Comparison of ENCODE assay signal across 9 mouse cellular contexts in genomic region chr2:113430852-113431251, GRCm38 (mm10).
DNase-seq lines count a peak whose midpoint lies in the region; ATAC-seq and TF ChIP-seq lines count a peak whose summit lies in the region.
"Had no signal": no experiment of that assay in that cellular context is flagged by ENCODE, and none has a peak within 500 bp of the region (broad histone marks: within the 10 kb centered on the region; RNA-seq: fewer than 3 reads in every experiment).

No protein-coding gene starts in this region.

- H3K4me1 ChIP-seq in MEL (ENCODE audit: control insufficient read depth in 1 of 2, insufficient read depth in 2 of 2, low read length in 2 of 2) = no peaks in the 10 kb centered on the region
- peaks cover 9% of the 10 kb centered on the region; the same call in 1 of the 2 replicates for H3K4me1 ChIP-seq in embryonic facial prominence, embryonic 15.5 days

- no peak overlapping the region for H3K27ac ChIP-seq in MEL (ENCODE audit: control insufficient read depth, low read depth, low read length)
- no peak overlapping the region for H3K27ac ChIP-seq in embryonic facial prominence, embryonic 15.5 days (replicated peaks)
- H3K27ac ChIP-seq: heart, embryonic 13.5 days had no signal

- TF ChIP-seq EP300 in MEL (IDR thresholded peaks at IDR 0.05; ENCODE audit: low read depth in 1 of 2, low read length in 2 of 2) = no peak

- WGBS in embryonic facial prominence, embryonic 15.5 days = 0% methylated on average over 1 of the region's 1 CpGs
- WGBS in large intestine, adult 2 months = 0% methylated on average over 1 of the region's 1 CpGs

- ATAC-seq in embryonic facial prominence, embryonic 15.5 days (ENCODE audit: insufficient number of reproducible peaks, low FRiP score, low TSS enrichment, low read depth) = 0 out of 2 replicates have a peak, but pooled peaks have one; percentile 36
- peak; percentile 64 to 80; a peak in 2 of 4 replicates for ATAC-seq in hematopoietic stem cell, adult 5-6 weeks (replicated peaks in 1 of 2; ENCODE audit: insufficient read depth in 1 of 2, low FRiP score in 2 of 2, low TSS enrichment in 1 of 2, low read depth in 1 of 2, poor library complexity in 2 of 2, severe bottlenecking in 2 of 2)
- no peak for ATAC-seq in erythroid progenitor cell, adult 5-6 weeks (replicated peaks; ENCODE audit: low FRiP score, poor library complexity, severe bottlenecking)

- TF ChIP-seq CTCF in MEL (IDR thresholded peaks at IDR 0.05 in 2 of 3, conservative IDR thresholded peaks at IDR 0.05 in 1 of 3; ENCODE audit: control insufficient read depth in 1 of 3, insufficient read depth in 1 of 3, low read depth in 2 of 3, low read length in 3 of 3, poor library complexity in 1 of 3, severe bottlenecking in 1 of 3) = peak in 2 of 3 experiments; percentile 43 to 48; a peak in 3 of 6 replicates

- no peaks in the 10 kb centered on the region for H3K27me3 ChIP-seq in MEL (ENCODE audit: control insufficient read depth in 1 of 2, insufficient read depth in 2 of 2, low read length in 2 of 2)
- H3K27me3 ChIP-seq in embryonic facial prominence, embryonic 15.5 days = no peaks in the 10 kb centered on the region
- H3K27me3 ChIP-seq: heart, embryonic 13.5 days had no signal

- H3K4me3 ChIP-seq in MEL (ENCODE audit: control insufficient read depth in 1 of 2, insufficient read depth in 1 of 2, low read depth in 2 of 2, low read length in 2 of 2) = no peak overlapping the region
- H3K4me3 ChIP-seq in embryonic facial prominence, embryonic 15.5 days (replicated peaks) = no peak overlapping the region
- H3K4me3 ChIP-seq: heart, embryonic 13.5 days had no signal

- TF ChIP-seq RAD21 in MEL (IDR thresholded peaks at IDR 0.05; ENCODE audit: low read depth, low read length) = peak; percentile 32

- peak; percentile 43 for DNase-seq in MEL (ENCODE audit: low read depth, low spot score)
- DNase-seq in adrenal gland, postnatal 36 days = peak; percentile 34 to 65
- peak; percentile 71 for DNase-seq in large intestine, adult 2 months (ENCODE audit: low read depth, low spot score)
- DNase-seq in lung, adult 18-20 months = peak; percentile 27 to 65
- peak; percentile 78 for DNase-seq in retina, adult 2 months (ENCODE audit: low read depth, low spot score)

- no peaks in the 10 kb centered on the region for H3K79me2 ChIP-seq in MEL (ENCODE audit: control insufficient read depth, insufficient read depth, low read length, poor library complexity)

- H3K36me3 ChIP-seq in MEL (ENCODE audit: control insufficient read depth in 1 of 2, insufficient read depth in 2 of 2, low read length in 2 of 2) = no peaks in the 10 kb centered on the region
- H3K36me3 ChIP-seq in embryonic facial prominence, embryonic 15.5 days = no peaks in the 10 kb centered on the region
- H3K36me3 ChIP-seq: heart, embryonic 13.5 days had no signal

- H3K4me2 ChIP-seq in embryonic facial prominence, embryonic 15.5 days (replicated peaks) = no peak overlapping the region
- H3K4me2 ChIP-seq: heart, embryonic 13.5 days had no signal

- H3K9me3 ChIP-seq in MEL (replicated peaks; ENCODE audit: insufficient read depth, low read length) = no peaks in the 10 kb centered on the region
- no peaks in the 10 kb centered on the region for H3K9me3 ChIP-seq in embryonic facial prominence, embryonic 15.5 days (replicated peaks)
- H3K9me3 ChIP-seq: heart, embryonic 13.5 days had no signal

- TF ChIP-seq POLR2A in MEL (IDR thresholded peaks at IDR 0.05; ENCODE audit: control insufficient read depth in 1 of 2, insufficient read depth in 1 of 2, low read depth in 1 of 2, low read length in 2 of 2, poor library complexity in 1 of 2) = no peak

- no peak overlapping the region for H3K9ac ChIP-seq in MEL (ENCODE audit: control insufficient read depth, low read depth, low read length, poor library complexity, severe bottlenecking)
- H3K9ac ChIP-seq in embryonic facial prominence, embryonic 15.5 days = no peak overlapping the region
- H3K9ac ChIP-seq: heart, embryonic 13.5 days had no signal

TF ChIP-seq in MEL, 35 proteins besides CTCF, POLR2A, EP300 and RAD21:
- TF ChIP-seq ZC3H11A (IDR thresholded peaks at IDR 0.05; ENCODE audit: low read depth, low read length) (no peak), UBTF (IDR thresholded peaks at IDR 0.05; ENCODE audit: borderline replicate concordance, insufficient read depth, low read depth, low read length) (no peak), USF2 (IDR thresholded peaks at IDR 0.05; ENCODE audit: borderline replicate concordance in 1 of 2, insufficient read depth in 1 of 2, low read depth in 1 of 2, low read length in 2 of 2) (no peak), CHD1 (IDR thresholded peaks at IDR 0.05; ENCODE audit: low read depth, low read length) (no peak)
